Mouse (Mus musculus) spleen, postnatal 14 days (tissue): Measurements from ENCODE around the gene Gm10096.
"Not testable (repeated sequence)": the region's sequence is repeated elsewhere in the genome, so short reads cannot be mapped to it uniquely, and the experiment has no call there.

Experiments used
- DNase-seq, 2 experiments: peaks; one replicate each; pipeline ENCODE4 v3.0.0; 2021 to 2022; ENCODE audit warnings: low spot score in 2 of 2

Gm10096 gene

DNA sequence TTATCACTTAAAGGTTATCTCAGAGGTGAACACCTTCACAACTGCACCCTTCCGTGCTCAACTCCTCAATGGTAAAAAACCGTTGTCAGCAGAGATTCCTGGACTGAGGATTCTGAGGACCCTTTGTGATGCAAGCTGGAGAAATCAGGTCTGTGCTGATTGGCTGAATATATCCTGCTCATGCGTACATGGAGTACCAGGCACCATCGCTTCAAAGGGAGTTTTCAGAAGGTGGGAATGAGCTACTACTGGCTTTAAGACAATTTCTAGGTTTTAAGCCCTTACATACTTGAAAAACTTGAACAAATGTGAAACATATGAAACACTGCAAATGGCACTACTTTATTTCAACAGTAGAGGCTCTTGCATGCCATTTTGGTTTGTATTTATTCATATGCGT, at the start of gene Gm10096:
Gm10096 (minus strand) TSS at position 101 of the 400 bp plus-strand sequence.
- not testable (repeated sequence) for DNase-seq
